Mouse (Mus musculus) kidney, postnatal 14 days (tissue): ENCODE data around the gene Ccdc186.

Experiments used
- DNase-seq: peaks from one replicate; pipeline ENCODE4 v3.0.0; 2022; ENCODE audit warnings: mixed read lengths

Gene Ccdc186

DNA sequence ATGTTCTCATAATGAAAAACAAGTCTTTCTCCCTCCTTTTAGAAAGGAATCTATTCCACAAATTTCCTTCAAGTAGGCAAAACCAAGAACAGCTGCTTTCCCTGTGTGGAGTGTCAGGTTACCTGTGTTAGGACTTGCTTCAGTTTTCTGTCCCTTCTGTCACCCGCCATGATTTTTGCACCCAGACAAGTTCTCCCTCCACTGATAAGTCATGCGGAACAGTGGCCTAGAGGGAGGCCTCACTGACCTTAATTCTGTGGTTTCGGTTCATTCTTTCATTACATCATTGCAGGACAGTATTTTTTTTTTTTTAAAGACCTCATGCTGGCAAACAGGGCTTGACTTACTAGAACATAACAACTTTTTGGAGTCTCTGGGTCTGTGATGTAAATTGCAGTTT lies 72.6 kb downstream of the Ccdc186 start:
- DNase-seq, result peak; percentile 19

- no peak for DNase-seq
These were observed 74.1 kb downstream of the Ccdc186 start for GRCm38 (mm10) chr19:56747878-56748277.

DNA sequence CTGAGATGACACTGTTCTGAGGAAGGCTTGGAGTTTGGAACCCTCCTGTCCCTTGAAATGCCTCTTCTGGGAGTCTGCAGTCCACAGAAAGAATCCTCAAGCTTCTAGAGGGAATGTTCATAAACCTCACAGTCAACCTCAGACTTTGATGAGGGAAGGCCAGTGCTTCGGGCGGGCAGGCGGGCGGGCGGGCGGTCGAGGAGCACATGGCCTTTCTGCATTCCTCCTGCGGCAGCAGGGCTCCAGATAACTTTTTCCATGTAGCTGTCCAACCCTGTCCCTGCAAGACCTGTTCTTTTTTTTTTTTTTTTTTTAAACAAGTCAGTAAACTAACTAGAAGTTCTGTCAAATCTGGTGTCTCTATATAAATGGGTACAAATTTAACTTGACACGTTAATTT lies 75.4 kb downstream of the Ccdc186 start:
- no peak for DNase-seq

DNA sequence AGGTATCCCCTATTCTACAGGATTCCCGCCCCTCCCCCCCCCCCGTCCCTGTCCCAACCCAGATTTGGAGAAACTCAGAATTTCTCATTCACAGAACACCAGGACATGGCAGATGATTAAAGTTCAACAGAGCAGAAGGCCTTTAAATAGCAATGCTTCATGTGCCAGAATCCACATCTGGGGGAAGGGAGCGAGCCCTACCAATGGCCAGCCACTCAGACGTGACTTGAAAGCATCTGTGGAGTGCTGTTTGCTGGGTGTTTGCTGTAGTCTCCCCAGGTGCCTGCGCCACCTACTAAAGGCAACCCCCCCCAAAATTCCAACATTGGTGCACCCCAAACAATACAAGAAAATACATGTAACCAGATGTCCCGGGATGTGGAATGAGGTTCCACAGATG lies 76.5 kb downstream of the Ccdc186 start:
- no peak for DNase-seq

DNA sequence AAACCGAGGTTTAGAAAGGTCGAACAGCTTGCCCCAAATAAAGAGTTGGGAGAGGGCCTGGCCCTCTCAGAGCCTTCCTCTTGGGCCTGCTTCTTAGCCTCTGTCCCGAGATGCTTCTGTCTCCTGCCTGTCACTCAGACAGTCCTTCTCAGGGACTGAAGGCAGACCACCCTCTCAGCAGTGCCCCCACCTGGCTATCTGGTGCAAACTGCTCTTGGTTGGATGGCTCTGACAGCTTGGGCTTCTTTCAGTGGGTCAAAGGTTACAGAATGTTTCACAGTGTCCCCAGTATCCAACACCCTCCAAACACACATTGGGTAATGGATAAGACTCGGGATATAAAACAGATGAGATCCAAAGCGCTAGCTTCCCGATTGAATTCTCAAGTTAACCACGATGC lies 76.9 kb downstream of the Ccdc186 start:
- no peak for DNase-seq
